Comparison of ENCODE assay signal across 17 mouse cellular contexts in the genomic region with DNA sequence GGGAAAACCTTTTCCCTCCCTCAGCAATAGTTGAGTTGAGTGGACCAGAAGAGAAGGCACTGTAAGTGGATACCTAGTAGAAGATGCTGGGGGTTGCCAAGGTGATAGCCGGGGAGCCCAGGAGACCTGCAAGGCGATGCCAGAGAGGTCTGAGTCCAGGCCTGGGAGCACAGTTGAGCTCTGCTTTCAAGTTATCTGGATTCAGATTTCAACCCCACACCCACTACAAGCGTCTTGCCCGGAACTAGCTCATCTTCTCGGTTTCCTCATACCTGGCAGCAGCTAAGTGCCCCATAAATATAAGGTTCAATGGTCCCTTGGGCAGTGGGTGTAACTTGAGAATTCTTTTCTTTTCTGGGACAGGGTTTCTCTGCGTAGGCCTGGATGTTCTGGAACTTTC.
"Had no signal": no experiment of that assay in that cellular context is flagged by ENCODE, and none has a peak within 500 bp of the region (broad histone marks: within the 10 kb centered on the region; RNA-seq: fewer than 3 reads in every experiment).

No protein-coding gene starts in this region.

- H3K4me3 ChIP-seq: layer of hippocampus, adult 2 months; left cerebral cortex, adult 2 months; liver, embryonic 13.5 days; midbrain, embryonic 12.5 days; myocyte; neural tube, embryonic 13.5 days had no signal

- DNase-seq: kidney, adult 8-10 months; kidney, postnatal 25 days; layer of hippocampus, adult 9-11 months; layer of hippocampus, postnatal 36 days; liver, embryonic 13.5 days; lung, adult 2 months; lung, postnatal 14 days; lung, postnatal 4 days; right cerebral cortex, postnatal 25 days; thymus, adult 18-20 months; thymus, postnatal 36 days had no signal

- H3K27ac ChIP-seq: kidney, postnatal 0 days; left cerebral cortex, adult 2 months; liver, embryonic 13.5 days; midbrain, embryonic 12.5 days; neural tube, embryonic 13.5 days had no signal
